Mouse (Mus musculus) G1E (cell line): Measurements from ENCODE around the gene Gm16223.

Source experiments
- CTCF ChIP-seq: IDR thresholded peaks from 2 replicates; pipeline ENCODE4 v1.5.1; 2012; ENCODE audit warnings: low read depth, low read length, inconsistent platforms, mixed read lengths
- GATA1 ChIP-seq: IDR thresholded peaks from 2 replicates; pipeline ENCODE4 v1.6.1; 2012; ENCODE audit warnings: borderline replicate concordance, low read length, inconsistent platforms, mixed read lengths
- GATA2 ChIP-seq: IDR thresholded peaks from 2 replicates; pipeline ENCODE4 v1.6.1; 2012; ENCODE audit warnings: low read depth, low read length, inconsistent platforms, borderline replicate concordance
- POLR2AphosphoS5 ChIP-seq: IDR thresholded peaks from 2 replicates; pipeline ENCODE4 v1.6.1; 2012; ENCODE audit warnings: low read depth, low read length, inconsistent platforms; ENCODE audit not compliant: insufficient replicate concordance
- TAL1 ChIP-seq: conservative IDR thresholded peaks from 2 replicates; pipeline ENCODE4 v1.6.1; 2012; ENCODE audit warnings: low read depth, low read length, inconsistent platforms, mixed read lengths

- no peak for TF ChIP-seq CTCF
- TF ChIP-seq GATA1: no peak
- TF ChIP-seq POLR2AphosphoS5: no peak
- no peak for TF ChIP-seq GATA2
- no peak for TF ChIP-seq TAL1
Measured at GRCm38 (mm10) chr5:42168071-42168470, 100.3 kb downstream of the Gm16223 start.
